Mouse (Mus musculus): Measurements from ENCODE around the gene Siah1a. TPM values are rescaled to one million over a fixed set of nuclear protein-coding genes. Genes with fewer than 3 reads are reported as not detected.

The Siah1a gene
- total and polyA plus RNA-seq, 3 experiments, result 11.5 to 16.3 (median 15.6) TPM

DNA sequence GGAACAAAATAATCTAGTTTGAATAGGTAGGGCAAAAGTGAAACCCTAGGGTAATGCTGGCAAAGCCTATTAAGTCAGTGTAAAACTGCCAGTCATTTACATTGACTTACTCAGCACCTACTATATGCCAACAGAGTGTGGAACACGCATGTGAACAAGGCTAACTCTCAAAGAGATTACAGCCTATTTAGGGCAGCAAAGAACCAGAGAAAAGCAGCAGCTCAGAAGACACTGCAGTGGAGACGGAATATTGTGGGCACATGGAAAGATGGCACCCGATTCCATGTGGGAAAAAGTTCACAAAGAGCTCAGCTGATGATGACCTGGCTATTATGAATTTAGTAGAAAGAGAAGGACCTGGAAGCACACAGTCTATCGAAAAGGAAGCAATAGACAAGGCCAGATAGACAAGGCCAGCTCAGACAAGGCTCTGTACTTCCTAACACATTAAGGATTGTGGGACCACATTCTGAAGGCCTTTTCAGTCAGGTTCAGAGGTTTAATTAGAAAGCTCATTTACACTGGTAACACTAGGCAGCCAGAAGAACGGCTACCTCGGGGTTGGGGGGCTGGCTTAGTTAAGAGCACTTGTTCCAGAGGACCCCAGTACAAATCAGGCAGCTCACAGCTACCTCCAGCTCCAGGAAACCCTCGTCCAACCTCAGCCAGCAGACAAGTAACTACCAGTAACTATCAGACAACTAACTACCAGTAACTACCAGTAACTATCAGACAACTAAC lies 3.0 kb downstream of the Siah1a start:
- Histone ChIP-seq H3K79me2 (replicated peaks; ENCODE audit: control insufficient read depth, insufficient read depth, low read length) (peaks cover 7% of the 10 kb centered on the region), H3K4me3 (no peak overlapping the region), H3K27me3 (ENCODE audit: control insufficient read depth, insufficient read depth, low read length) (no peaks in the 10 kb centered on the region), H3K27ac (peak overlapping the region; percentile 10), H3K9ac (ENCODE audit: low read depth, low read length) (no peak overlapping the region), H3K4me1 (ENCODE audit: control insufficient read depth, insufficient read depth, low read length) (peaks cover 19% of the 10 kb centered on the region), H3K36me3 (ENCODE audit: control insufficient read depth, insufficient read depth, low read length) (peaks cover 27% of the 10 kb centered on the region)
- intact Hi-C loops (cut with DNase I), result loop anchor here (2.0 to 5.0 kb wide), 2 partner anchors 14 to 120 kb away; partner anchors contain the start of gene Lonp2
- TF ChIP-seq EP300 (IDR thresholded peaks at IDR 0.05; ENCODE audit: insufficient read depth, low read depth, low read length) (no peak), POLR2A (IDR thresholded peaks at IDR 0.05; ENCODE audit: insufficient read depth, low read depth, low read length) (no peak), CTCF (IDR thresholded peaks at IDR 0.05) (no peak)
- 41% methylated on average over 7 of the region's 7 CpGs for WGBS
- no peak for DNase-seq

DNA sequence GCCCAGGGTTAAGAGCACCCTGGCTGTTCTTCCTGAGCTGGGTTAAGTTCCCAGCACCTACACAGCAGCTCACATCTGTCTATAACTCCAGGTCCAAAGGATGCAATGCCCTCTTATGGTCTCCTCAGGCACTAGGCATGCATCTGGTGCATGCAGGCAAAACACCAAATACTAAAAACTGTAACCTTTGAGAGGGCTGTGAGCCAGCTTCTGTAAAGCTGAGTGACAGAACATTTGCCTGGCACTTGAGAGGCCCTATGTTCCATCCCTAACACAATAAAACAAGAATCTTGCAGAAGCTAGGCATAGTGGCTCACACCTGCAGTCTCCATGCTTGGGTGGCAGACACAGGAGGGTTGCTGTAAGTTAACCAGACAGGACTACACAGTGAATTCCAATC lies 4.1 kb downstream of the Siah1a start:
- H3K9ac ChIP-seq (ENCODE audit: low read depth, low read length), result no peak overlapping the region
- peaks cover 18% of the 10 kb centered on the region for H3K4me1 ChIP-seq (ENCODE audit: control insufficient read depth, insufficient read depth, low read length)
- no peak overlapping the region for H3K27ac ChIP-seq
- no peak overlapping the region for H3K4me3 ChIP-seq
- DNase-seq, result no peak
- no peaks in the 10 kb centered on the region for H3K27me3 ChIP-seq (ENCODE audit: control insufficient read depth, insufficient read depth, low read length)
- intact Hi-C loops (cut with DNase I), result loop anchor here (2.0 to 5.0 kb wide), 2 partner anchors 13 to 119 kb away; partner anchors contain the start of gene Lonp2
- H3K79me2 ChIP-seq (replicated peaks; ENCODE audit: control insufficient read depth, insufficient read depth, low read length), result peaks cover 8% of the 10 kb centered on the region
- TF ChIP-seq CTCF (IDR thresholded peaks at IDR 0.05) (no peak), EP300 (IDR thresholded peaks at IDR 0.05; ENCODE audit: insufficient read depth, low read depth, low read length) (no peak)
- peaks cover 29% of the 10 kb centered on the region for H3K36me3 ChIP-seq (ENCODE audit: control insufficient read depth, insufficient read depth, low read length)

GRCm38 (mm10) chr8:86740899-86741298 lies 4.8 kb downstream of the Siah1a start:
- peaks cover 20% of the 10 kb centered on the region for H3K4me1 ChIP-seq (ENCODE audit: control insufficient read depth, insufficient read depth, low read length)
- H3K36me3 ChIP-seq (ENCODE audit: control insufficient read depth, insufficient read depth, low read length), result peaks cover 33% of the 10 kb centered on the region
- intact Hi-C loops (cut with DNase I), result loop anchor here (5.0 kb wide), 1 partner anchor 119 kb away; the partner anchor contains the start of gene Lonp2
- H3K27me3 ChIP-seq (ENCODE audit: control insufficient read depth, insufficient read depth, low read length), result no peaks in the 10 kb centered on the region
- DNase-seq, result no peak
- TF ChIP-seq EP300 (IDR thresholded peaks at IDR 0.05; ENCODE audit: insufficient read depth, low read depth, low read length) (no peak), POLR2A (IDR thresholded peaks at IDR 0.05; ENCODE audit: insufficient read depth, low read depth, low read length) (no peak)
- H3K79me2 ChIP-seq (replicated peaks; ENCODE audit: control insufficient read depth, insufficient read depth, low read length), result peaks cover 10% of the 10 kb centered on the region
- no peak overlapping the region for H3K27ac ChIP-seq
- no peak overlapping the region for H3K4me3 ChIP-seq
- H3K9ac ChIP-seq (ENCODE audit: low read depth, low read length), result no peak overlapping the region

DNA sequence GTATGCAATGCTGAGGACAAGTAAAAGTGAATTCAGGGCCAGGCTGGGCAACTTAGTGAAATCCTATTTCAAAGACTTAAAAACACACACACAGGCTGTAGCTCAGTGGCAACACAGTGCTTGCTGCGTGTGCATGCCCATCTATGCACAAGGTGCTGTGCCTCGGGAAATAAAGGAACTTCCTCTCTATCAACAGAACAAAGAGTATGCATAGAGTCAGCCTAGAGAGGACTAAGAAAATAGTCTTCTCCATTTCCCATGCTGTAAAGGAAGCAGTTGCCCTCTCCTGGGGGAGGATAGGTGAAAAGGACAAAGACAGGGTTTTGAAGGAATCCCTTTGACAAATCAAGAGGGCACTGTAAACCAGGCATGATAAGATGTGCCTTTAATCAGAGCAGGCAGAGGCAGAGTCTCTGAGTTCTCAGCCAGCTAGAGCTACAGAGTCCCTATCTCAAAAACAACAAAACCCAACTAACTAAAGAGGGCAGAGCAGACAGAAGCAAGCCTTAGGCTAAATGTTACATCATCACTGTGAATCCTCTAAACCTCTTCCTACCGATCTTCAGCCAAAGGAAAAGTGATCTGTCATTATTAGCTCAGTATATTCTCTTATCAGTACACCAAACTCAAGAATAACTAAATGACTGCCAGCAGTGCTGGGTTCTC lies 10.2 kb downstream of the Siah1a start:
- Histone ChIP-seq H3K4me1 (ENCODE audit: control insufficient read depth, insufficient read depth, low read length) (peaks cover 23% of the 10 kb centered on the region), H3K27me3 (ENCODE audit: control insufficient read depth, insufficient read depth, low read length) (no peaks in the 10 kb centered on the region), H3K79me2 (replicated peaks; ENCODE audit: control insufficient read depth, insufficient read depth, low read length) (peaks cover 15% of the 10 kb centered on the region), H3K36me3 (ENCODE audit: control insufficient read depth, insufficient read depth, low read length) (peaks cover 38% of the 10 kb centered on the region), H3K4me3 (no peak overlapping the region), H3K27ac (no peak overlapping the region; the same call in 1 of the 2 replicates), H3K9ac (ENCODE audit: low read depth, low read length) (no peak overlapping the region)
- WGBS, result 8% methylated on average over 3 of the region's 3 CpGs
- TF ChIP-seq CTCF (IDR thresholded peaks at IDR 0.05), result no peak
- intact Hi-C loops (cut with DNase I), result loop anchor here (2.0 kb wide), 1 partner anchor 15 kb away; no protein-coding TSS in a partner anchor
- no peak for DNase-seq

DNA sequence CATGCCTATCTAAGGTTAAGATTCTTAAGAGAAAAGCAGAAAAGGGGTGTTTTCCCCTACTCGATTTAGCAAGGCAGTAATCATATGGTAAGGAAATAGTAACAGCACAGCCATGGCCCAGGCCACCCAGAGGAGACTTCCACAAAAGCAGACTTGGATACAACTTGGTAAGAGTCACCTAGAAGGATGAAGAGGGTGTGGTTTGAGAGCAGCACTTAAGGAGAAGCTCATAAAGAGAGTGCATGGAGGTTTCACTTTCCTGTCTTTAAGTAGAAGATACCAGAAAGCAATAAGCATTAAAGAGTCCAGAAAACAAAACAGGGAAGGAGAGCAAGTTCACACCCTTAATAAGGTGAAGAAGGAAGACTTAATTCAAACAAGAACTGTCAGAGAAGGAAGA lies 10.8 kb downstream of the Siah1a start:
- H3K27ac ChIP-seq, result no peak overlapping the region
- H3K9ac ChIP-seq (ENCODE audit: low read depth, low read length), result no peak overlapping the region
- WGBS, result 49% methylated on average over 1 of the region's 1 CpGs
- no peak overlapping the region for H3K4me3 ChIP-seq
- peaks cover 40% of the 10 kb centered on the region for H3K36me3 ChIP-seq (ENCODE audit: control insufficient read depth, insufficient read depth, low read length)
- H3K4me1 ChIP-seq (ENCODE audit: control insufficient read depth, insufficient read depth, low read length), result peaks cover 26% of the 10 kb centered on the region
- no peak for TF ChIP-seq EP300 (IDR thresholded peaks at IDR 0.05; ENCODE audit: insufficient read depth, low read depth, low read length)
- TF ChIP-seq POLR2A (IDR thresholded peaks at IDR 0.05; ENCODE audit: insufficient read depth, low read depth, low read length), result no peak
- TF ChIP-seq CTCF (IDR thresholded peaks at IDR 0.05), result no peak
- no peaks in the 10 kb centered on the region for H3K27me3 ChIP-seq (ENCODE audit: control insufficient read depth, insufficient read depth, low read length)
- intact Hi-C loops (cut with DNase I), result loop anchor here (2.0 kb wide), 1 partner anchor 14 kb away; no protein-coding TSS in a partner anchor
- H3K79me2 ChIP-seq (replicated peaks; ENCODE audit: control insufficient read depth, insufficient read depth, low read length), result peaks cover 16% of the 10 kb centered on the region
- DNase-seq, result no peak

DNA sequence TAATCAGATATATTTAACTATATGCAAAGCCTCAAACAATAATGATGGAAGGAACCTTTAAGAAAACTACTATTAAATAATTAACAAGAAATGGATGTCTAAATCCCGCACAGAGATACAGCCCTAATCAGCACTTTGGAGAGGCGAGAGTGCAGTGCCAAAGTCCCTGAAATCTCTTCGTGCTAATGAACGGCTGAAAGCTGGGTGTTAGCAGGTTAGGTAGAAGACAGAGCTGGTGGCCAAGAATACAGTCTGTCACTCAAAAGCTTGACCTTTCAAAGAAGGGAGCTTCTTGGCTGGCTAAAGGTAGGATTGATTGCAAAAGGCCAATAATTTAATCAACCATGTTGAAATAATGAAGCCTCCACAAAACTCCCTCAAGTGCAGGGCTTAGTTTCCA lies 11.6 kb downstream of the Siah1a start:
- TF ChIP-seq CTCF (IDR thresholded peaks at IDR 0.05), result no peak
- no peak for TF ChIP-seq EP300 (IDR thresholded peaks at IDR 0.05; ENCODE audit: insufficient read depth, low read depth, low read length)
- no peak for TF ChIP-seq POLR2A (IDR thresholded peaks at IDR 0.05; ENCODE audit: insufficient read depth, low read depth, low read length)
- Histone ChIP-seq H3K36me3 (ENCODE audit: control insufficient read depth, insufficient read depth, low read length) (peaks cover 44% of the 10 kb centered on the region), H3K79me2 (replicated peaks; ENCODE audit: control insufficient read depth, insufficient read depth, low read length) (peaks cover 15% of the 10 kb centered on the region), H3K4me3 (no peak overlapping the region), H3K4me1 (ENCODE audit: control insufficient read depth, insufficient read depth, low read length) (peaks cover 28% of the 10 kb centered on the region), H3K27ac (no peak overlapping the region), H3K9ac (ENCODE audit: low read depth, low read length) (no peak overlapping the region), H3K27me3 (ENCODE audit: control insufficient read depth, insufficient read depth, low read length) (no peaks in the 10 kb centered on the region)
- DNase-seq, result no peak
- 41% methylated on average over 4 of the region's 4 CpGs for WGBS
- intact Hi-C loops (cut with DNase I), result loop anchor here (2.0 kb wide), 1 partner anchor 13 kb away; no protein-coding TSS in a partner anchor

Measured in heart, adult 2 months (tissue).